9 mouse cellular contexts compared by ENCODE assay signal in genomic region chr12:56404833-56405232, GRCm38 (mm10). TPM values are rescaled to one million over a fixed set of nuclear protein-coding genes. Genes with fewer than 3 reads are reported as not detected.
DNase-seq lines count a peak whose midpoint lies in the region; TF ChIP-seq lines count a peak whose summit lies in the region.
"Had no signal": no experiment of that assay in that cellular context is flagged by ENCODE, and none has a peak within 500 bp of the region (broad histone marks: within the 10 kb centered on the region; RNA-seq: fewer than 3 reads in every experiment).

No protein-coding gene starts in this region.

- no peaks in the 10 kb centered on the region for H3K36me3 ChIP-seq in ES-Bruce4 (ENCODE audit: control insufficient read depth, insufficient read depth, low read length, poor library complexity, severe bottlenecking)
- H3K36me3 ChIP-seq: lung, embryonic 15.5 days had no signal

- no peaks in the 10 kb centered on the region for H3K4me1 ChIP-seq in ES-Bruce4 (ENCODE audit: control insufficient read depth, insufficient read depth, low read length)
- H3K4me1 ChIP-seq: lung, embryonic 15.5 days had no signal

- DNase-seq in cerebellum, postnatal 14 days, result peak; percentile 32 to 59
- DNase-seq in cerebellum, adult 11-12 months, result no peak
- peak; percentile 53 for DNase-seq in c-Kit-positive CD71-negative TER-119-negative erythroid progenitor cells, embryonic 14.5 days (ENCODE audit: low read depth)
- DNase-seq in heart, postnatal 10 days, result peak; percentile 22 to 50
- peak in 1 of 2 experiments; percentile 49 for DNase-seq in layer of hippocampus, adult 2 months (ENCODE audit: low spot score in 2 of 2)
- peak; percentile 80 for DNase-seq in lung, postnatal 36 days
- DNase-seq in spleen, postnatal 36 days (ENCODE audit: low spot score in 2 of 2), result peak; percentile 26 to 37

- H3K27ac ChIP-seq in ES-Bruce4 (ENCODE audit: insufficient read depth, low read length), result no peak overlapping the region
- no peak overlapping the region for H3K27ac ChIP-seq in layer of hippocampus, adult 2 months
- H3K27ac ChIP-seq: lung, embryonic 15.5 days had no signal

- H3K9me3 ChIP-seq in ES-Bruce4 (replicated peaks; ENCODE audit: control insufficient read depth, insufficient read depth, low read length, poor library complexity, severe bottlenecking), result no peaks in the 10 kb centered on the region
- H3K9me3 ChIP-seq: lung, embryonic 15.5 days had no signal

- intact Hi-C loops in heart, postnatal 10 days (cut with DNase I), result loop anchor here (2.0 to 10.0 kb wide), 2 partner anchors 160 to 346 kb away; no protein-coding TSS in a partner anchor

- peak; percentile 86 for TF ChIP-seq CTCF in ES-Bruce4 (IDR thresholded peaks at IDR 0.05; ENCODE audit: low read depth, low read length)
- peak; percentile 93 for TF ChIP-seq CTCF in layer of hippocampus, adult 2 months (conservative IDR thresholded peaks at IDR 0.05)

- no peak for TF ChIP-seq EP300 in ES-Bruce4 (IDR thresholded peaks at IDR 0.05; ENCODE audit: insufficient read depth, low read depth, low read length)

- H3K4me3 ChIP-seq in ES-Bruce4 (ENCODE audit: low read depth, low read length), result no peak overlapping the region
- no peak overlapping the region for H3K4me3 ChIP-seq in layer of hippocampus, adult 2 months
- H3K4me3 ChIP-seq: lung, embryonic 15.5 days had no signal

- H3K9ac ChIP-seq in ES-Bruce4 (ENCODE audit: low read depth, poor library complexity, severe bottlenecking), result no peak overlapping the region
- H3K9ac ChIP-seq: lung, embryonic 15.5 days had no signal

- TF ChIP-seq POLR2A in ES-Bruce4 (IDR thresholded peaks at IDR 0.05; ENCODE audit: insufficient read depth, low read length), result no peak

- no peaks in the 10 kb centered on the region for H3K27me3 ChIP-seq in ES-Bruce4 (ENCODE audit: control insufficient read depth, insufficient read depth, low read length, poor library complexity, severe bottlenecking)
- H3K27me3 ChIP-seq: lung, embryonic 15.5 days had no signal

RNA-seq across cellular contexts. Expression of gene Mbip, which starts 59.1 kb away (rescaled TPM):
- polyA plus RNA-seq in ES-Bruce4 (2011; ENCODE audit: insufficient read depth, insufficient read length, low read depth, missing spikeins), result 36.1 and 36.5 TPM in 2 replicates
- 10 to 100 TPM; 10.8 to 11.0 TPM for total RNA-seq in heart, postnatal 10 days (2021)
- total RNA-seq in layer of hippocampus, adult 2 months (2021), result 10 to 100 TPM; 22.6 to 26.0 TPM
